Mouse (Mus musculus) urinary bladder, postnatal 36 days (tissue): ENCODE measurements around the gene Mllt11.

Source experiments
- DNase-seq, 2 experiments: peaks; one replicate each; pipeline ENCODE4 v3.0.0; 2022; ENCODE audit warnings: low spot score in 2 of 2, mixed read lengths in 1 of 2

The Mllt11 gene

DNA sequence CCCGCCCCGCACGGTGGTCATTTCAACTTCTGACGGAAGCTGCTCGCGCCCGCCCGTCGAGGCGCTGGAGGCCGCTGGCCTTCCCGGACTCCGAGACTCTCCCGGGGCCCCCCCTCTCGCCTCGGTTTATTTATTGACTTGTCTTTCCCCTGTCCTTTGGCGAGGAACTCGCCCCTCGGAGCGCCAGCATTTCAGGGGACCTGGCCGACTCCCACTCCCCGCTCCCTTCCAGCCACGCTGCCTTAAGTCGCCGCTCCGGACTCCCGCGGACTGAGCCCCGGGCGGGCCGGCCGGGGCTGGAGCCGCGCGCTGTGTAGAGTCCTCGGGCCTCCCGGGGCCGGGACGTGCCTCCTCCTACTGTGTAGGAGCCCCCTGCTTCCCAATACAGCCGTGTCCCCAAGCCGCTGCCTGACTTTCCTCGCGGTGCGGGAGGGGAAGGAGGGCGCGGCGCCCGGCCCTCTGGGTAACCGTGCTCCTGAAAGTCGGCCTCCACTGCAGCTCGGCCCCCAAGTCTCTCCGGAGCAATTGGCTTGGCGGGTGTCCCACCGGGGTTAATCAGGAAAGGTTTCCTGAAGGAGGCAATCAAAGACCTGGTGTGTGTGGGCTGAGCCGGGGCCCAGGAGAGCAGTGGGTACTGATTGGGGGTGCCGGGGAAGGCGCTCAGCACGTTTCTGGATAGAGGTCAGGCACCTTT lies 58.6 kb downstream of the Mllt11 start:
- DNase-seq: no peak

DNA sequence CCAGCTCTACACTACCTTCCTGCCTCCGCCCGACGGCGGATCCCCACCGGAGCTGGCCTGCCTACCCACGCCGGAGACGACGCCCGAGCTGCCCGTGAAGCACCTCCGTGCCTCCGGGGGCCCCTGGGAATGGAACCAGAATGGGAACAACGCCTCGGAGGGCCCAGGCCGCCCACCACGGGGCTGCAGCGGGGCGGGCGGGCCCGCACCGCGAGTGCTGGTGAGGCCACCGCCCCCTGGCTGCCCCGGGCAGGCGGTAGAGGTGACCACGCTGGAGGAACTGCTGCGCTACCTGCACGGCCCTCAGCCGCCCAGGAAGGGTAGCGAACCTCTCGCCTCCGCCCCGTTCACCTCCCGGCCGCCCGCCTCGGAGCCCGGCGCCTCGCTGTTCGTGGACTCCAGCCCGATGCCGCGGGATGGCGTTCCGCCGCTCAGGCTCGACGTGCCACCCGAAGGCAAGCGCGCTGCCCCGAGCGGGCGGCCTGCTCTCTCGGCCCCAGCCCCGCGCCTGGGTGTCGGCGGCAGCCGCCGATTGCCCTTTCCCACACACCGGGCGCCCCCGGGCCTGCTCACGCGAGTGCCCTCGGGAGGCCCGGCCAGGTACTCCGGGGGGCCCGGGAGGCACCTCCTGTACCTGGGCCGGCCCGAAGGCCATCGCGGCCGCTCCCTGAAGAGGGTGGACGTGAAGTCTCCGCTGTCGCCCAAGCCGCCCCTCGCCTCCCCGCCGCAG lies 59.3 kb downstream of the Mllt11 start:
- no peak for DNase-seq

DNA sequence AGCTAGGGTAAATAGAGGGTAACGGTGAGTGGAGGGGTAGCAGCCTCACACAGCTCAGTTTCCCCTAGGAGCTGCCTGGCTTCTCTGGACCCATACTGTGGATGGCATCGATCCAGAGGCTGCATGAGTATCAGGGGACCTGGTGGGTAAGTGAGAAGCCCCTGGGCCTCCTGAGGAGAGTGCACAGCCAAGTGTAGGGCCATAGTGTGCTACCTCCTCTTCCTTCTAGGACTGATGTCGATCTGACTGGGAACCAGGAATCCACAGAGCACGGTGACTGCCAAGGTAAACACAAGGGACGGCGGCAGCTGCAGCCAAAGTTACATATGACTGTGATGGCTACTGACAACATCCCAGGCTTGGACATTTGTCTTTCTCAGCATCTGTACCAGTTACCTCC lies 60.9 kb downstream of the Mllt11 start:
- DNase-seq: no peak

DNA sequence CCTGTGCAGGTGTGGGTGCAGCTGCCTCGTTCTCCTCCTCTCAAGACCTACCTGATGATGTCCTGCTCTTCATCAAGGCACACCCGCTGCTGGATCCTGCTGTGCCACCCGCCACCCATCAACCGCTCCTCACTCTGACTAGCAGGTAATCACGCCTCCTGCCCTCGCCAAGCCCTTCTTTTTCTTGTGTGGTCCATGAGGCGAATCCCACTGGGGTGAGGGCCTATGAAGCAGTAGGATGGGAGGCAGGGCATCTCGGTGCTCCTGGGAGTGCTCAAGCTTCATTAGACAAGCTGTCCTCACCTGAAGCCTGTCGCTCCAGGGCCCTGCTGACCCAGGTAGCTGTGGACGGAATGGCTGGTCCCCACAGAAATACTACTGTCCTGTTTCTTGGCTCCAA lies 62.0 kb downstream of the Mllt11 start:
- no peak for DNase-seq
